Mouse (Mus musculus): Measurements from ENCODE around the gene Scgb2b7. TPM values are rescaled to one million over a fixed set of nuclear protein-coding genes. Genes with fewer than 3 reads are reported as not detected.
"Not testable (repeated sequence)": the region's sequence is repeated elsewhere in the genome, so short reads cannot be mapped to it uniquely, and the experiment has no call there.

Scgb2b7 gene
- not detected in 2 replicates for polyA plus RNA-seq (2012; rRNA removed)

DNA sequence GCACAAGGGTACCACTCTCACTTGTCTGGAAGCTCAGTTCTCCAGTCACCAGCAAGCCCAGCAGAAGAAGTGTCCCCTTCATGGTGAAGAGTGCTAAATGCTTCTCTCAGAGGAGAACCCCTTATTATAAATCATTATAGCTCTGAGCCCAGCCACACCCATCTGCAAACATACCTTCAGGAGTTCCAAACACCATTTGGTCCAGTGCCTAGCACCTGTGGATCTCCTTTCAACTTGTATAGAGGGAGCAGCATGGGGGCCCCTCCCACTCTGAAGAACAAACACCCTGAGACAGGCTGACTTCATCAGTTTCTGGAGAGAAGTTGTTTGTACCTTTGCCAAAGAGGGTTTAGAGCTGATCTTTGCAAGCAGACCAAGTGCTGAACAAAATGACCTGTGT, at the start of gene Scgb2b7:
Gene Scgb2b7 (minus strand): TSS at position 101 of the 400 bp plus-strand sequence.
- not testable (repeated sequence) for DNase-seq (ENCODE audit: low spot score)

DNA sequence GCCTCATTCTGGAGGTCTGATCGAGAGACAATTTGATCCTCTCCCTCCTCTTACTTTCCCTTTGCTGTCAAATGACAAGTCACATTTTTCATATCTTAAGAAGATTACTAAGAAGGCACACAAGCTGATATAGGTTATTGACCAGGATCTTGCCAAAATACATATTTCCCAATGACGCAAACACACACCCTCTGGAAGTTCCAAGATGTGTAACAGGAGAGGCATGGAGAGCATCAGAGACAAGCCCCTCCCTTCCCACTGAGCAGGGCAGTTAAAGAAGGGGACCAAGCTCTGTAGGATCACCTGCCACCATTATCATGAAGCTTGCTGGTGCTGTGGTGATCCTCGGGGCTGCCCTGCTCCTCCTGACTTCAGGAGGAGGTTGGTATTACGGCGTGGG, 6.8 kb upstream of the Scgb2b7 start, which contains the start of gene Scgb1b7:
Gene Scgb1b7 (plus strand): TSS at position 301 of the 400 bp plus-strand sequence.
- not testable (repeated sequence) for DNase-seq (ENCODE audit: low spot score)

Other genes with a start within 250 kb of the Scgb2b7 start
- not detected in 2 replicates for gene Scgb1b7, start 6.9 kb upstream of the Scgb2b7 start, polyA plus RNA-seq (2012; rRNA removed)